Mouse (Mus musculus) cortical plate, adult 2 months (tissue): ENCODE data around the gene Hoxd10.

Source experiments
- CTCF ChIP-seq: fragments of 200-500 bp; IDR thresholded peaks from 2 replicates; pipeline ENCODE4 v1.5.1; 2011; ENCODE audit warnings: mild to moderate bottlenecking, control low read depth, low read length; ENCODE audit not compliant: insufficient read depth; ENCODE audit errors: extremely low read depth
- POLR2A ChIP-seq: fragments of 200-500 bp; IDR thresholded peaks from 2 replicates; pipeline ENCODE4 v1.6.1; 2011; ENCODE audit warnings: mild to moderate bottlenecking, low read length, control low read depth; ENCODE audit not compliant: insufficient read depth; ENCODE audit errors: extremely low read depth

DNA sequence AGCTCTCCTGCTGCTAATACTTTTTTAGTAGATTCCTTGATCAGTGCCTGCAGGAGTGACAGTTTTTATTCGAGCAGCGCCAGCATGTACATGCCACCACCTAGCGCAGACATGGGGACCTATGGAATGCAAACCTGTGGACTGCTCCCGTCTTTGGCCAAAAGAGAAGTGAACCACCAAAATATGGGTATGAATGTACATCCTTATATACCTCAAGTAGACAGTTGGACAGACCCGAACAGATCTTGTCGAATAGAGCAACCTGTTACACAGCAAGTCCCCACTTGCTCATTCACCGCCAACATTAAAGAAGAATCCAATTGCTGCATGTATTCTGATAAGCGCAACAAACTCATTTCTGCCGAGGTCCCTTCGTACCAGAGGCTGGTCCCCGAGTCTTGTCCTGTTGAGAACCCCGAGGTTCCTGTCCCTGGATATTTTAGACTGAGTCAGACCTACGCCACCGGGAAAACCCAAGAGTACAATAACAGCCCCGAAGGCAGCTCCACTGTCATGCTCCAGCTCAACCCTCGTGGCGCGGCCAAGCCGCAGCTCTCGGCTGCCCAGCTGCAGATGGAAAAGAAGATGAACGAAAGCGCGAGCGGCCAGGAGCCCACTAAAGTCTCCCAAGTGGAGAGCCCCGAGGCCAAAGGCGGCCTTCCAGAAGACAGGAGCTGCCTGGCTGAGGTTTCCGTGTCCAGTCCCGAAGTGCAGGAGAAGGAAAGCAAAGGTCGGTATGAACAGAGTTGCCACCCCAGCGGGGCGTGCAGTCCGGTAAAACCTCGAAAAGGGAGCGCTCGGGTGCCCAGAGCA lies 477 bp downstream of the Hoxd10 start:
- TF ChIP-seq POLR2A (no peak), CTCF (no peak)
